Mouse (Mus musculus) ZHBTc4 (cell line): ENCODE results near the gene Grip2.

Source experiments
- DNase-seq: peaks from one replicate; pipeline ENCODE4 v3.0.0-alpha.2; 2011; ENCODE audit warnings: low read depth, low spot score

Grip2 gene

DNA sequence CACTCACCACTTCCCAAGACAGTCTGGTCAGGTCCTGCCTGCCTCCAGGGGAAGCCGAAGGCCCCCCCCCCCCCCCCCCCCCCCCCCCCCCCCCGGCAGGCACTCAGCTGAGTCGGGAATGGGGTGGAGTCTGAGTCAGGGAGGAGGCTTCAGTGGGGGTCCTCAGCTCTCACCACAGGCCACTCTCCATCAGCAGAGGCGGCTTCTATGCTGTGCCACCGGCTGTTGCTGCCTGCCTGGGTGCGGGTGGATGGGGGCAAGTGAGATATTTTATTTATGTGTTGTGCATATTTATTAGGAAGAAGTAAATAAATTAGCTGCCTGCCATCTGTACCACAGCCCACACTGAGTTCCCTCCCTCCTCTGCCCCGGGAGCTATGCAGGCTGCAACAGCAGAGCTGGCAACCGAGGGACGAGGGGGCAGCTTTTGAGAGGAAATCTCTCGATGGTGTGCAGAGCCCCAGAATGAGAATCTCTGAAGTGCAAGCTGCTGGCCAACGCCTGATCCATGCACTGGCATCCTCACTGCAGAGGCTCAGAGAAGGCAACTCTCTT lies at the start of gene Grip2:
Gene Grip2, minus strand, starts transcription at position 235 of the 555 bp plus-strand sequence.
- no peak for DNase-seq

DNA sequence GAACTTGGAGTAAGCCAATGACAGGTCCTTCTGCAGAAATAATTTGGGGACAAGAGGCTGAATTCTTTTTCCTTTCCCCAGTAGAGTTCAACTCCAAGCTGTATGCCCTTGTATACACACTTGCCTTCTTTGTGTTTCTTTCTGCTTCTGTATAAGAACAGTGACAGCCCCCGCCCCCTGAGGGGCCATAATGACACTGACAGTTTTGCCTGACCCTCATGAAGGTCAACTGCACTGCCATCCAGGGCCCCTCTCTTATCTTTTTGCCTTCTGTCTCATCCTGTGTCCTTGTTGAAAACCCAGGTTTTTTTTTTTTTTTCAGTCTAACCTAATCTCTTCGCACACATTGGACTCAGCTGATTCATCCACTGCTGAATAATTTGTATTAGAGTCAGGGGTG lies 45.7 kb upstream of the Grip2 start:
- no peak for DNase-seq

DNA sequence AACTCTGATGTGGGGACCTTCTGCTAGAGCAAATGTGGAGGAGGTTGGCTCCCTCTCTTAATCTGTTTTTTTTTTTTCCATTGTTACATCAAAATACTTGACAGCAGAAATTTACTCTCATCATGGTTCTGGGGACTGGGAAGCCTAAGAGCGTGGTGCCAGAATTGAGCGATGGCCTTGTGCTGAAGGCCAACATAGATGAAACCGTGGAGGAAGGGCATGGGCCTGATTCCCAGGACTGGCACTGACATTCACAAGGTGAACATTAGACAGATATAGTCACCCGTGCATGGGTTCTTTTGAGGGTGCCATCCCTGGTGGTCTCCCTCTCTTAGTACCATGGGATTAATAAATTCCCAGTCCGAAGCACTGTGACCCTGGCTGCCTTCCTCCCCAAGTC lies 41.0 kb upstream of the Grip2 start:
- no peak for DNase-seq

DNA sequence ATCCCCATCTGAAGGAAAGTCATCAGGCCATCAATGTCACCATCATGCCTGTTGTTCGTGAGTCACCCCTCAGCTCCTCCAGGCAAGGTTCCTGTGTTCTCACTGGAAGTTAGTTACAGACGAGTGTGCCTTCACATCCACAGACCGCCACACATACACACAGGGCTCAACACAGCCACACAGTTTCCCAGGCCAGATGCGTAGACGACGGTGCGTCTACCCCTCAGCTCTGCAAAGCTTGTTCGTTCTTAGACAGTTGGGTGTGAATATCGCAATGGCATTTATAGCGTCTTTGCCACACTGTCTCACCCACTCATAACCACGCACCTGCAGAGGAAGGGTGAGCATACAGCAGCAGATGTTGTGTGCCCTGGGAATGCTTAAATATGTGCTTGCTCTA lies 38.6 kb upstream of the Grip2 start:
- DNase-seq: no peak

DNA sequence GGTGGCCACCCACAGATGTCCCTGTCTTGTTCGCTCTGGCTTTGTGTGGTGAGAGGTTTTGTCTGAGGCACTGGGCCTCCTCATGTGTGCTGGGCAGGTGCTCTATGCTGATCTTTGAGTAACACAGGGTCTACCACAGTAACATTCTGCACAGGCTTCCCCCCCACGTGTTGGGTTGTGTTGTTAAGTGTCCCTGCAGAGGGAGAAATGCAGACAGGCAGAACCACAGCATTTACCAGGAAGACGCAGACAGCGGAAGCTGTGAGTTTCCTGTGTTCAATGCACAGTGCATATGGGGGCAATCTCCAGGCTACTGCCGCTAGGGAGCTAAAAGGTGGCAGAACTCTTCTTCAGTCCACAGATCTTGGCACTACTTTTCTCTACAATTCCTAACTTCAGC lies 37.5 kb upstream of the Grip2 start:
- no peak for DNase-seq

DNA sequence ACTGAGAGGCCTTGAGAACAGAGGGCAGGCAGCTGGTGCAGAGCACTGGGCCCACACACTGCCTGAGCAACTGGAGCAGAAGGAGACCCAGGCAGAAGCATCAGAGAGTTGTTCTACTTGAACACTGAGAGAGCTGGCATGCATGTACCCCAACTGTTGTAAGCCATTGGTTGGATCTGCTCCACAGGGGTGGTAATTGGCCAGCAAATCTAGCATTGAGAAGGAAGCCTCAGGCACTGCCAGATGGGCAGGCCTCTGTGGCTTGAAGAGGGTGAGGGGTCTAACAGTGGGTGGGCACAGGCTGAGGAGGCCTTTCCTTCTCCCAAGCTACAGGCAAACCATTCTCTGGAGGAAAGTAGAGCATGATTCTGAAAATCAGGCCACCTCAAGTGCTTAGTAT lies 35.8 kb upstream of the Grip2 start:
- DNase-seq: no peak

DNA sequence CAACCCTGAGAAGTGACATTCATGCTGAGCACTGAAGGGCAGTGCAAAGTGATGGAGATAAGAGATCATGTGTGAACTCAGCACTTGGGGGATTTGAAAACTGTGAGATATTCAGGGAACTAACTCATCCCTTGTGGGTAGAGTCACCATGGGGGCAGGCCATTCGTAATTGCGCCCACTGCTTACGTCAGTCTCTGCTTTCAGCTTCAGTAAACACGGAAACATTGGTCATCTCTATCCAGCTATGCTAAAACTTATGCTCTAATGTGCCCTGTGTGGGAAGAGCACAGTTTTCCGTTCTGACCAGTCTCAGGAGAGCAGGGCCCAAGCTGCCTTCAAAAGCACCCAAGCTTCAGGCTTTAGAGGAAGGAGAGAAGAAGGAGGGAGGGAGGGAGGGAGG lies 31.3 kb upstream of the Grip2 start:
- DNase-seq: no peak

DNA sequence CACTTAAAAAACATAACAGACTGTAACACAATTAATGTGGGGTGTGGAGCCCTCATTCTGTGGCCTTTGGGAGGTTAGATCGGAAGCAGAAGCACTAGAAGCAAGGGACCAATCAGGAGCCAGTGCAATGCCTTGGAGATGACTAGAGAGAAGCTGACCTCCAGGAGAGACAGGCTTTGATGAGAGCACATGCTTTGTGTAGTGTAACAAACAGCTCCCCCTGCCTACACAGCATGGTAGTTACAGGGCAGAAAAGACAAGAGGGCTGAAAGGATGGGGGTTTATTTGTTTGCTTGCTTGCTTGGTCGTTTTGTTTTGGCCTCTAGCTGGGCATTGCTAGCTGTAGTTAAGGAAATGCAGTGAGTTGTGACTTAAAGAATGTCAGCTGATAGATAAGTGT lies 25.5 kb upstream of the Grip2 start:
- DNase-seq: peak; percentile 80

DNA sequence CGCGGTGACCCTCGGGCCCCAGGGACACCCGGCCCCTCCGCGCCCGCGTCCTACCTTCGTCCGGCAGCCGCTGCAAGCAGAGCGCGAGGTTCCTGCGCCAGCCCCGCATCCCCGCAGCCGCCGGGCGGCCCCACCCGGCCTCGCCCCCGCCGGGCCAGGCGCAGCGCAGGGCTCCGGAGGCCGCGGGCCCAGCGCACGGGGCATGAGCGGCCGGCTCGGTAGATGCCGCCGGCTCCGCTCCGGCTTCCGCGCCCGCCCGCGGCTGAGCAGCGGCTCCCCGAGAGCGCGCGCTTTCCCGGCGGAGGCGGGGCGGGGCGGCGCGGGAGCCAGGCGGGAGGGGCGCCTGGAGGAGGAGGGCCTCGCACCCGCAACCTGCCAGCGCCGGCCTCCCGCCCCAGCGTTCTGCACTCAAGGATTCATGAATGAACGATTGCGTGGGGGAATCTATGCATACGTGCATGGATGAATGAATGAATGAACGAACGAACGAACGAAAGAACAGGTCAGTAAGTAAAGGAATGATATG lies 16.6 kb upstream of the Grip2 start:
- DNase-seq: peak; percentile 34

DNA sequence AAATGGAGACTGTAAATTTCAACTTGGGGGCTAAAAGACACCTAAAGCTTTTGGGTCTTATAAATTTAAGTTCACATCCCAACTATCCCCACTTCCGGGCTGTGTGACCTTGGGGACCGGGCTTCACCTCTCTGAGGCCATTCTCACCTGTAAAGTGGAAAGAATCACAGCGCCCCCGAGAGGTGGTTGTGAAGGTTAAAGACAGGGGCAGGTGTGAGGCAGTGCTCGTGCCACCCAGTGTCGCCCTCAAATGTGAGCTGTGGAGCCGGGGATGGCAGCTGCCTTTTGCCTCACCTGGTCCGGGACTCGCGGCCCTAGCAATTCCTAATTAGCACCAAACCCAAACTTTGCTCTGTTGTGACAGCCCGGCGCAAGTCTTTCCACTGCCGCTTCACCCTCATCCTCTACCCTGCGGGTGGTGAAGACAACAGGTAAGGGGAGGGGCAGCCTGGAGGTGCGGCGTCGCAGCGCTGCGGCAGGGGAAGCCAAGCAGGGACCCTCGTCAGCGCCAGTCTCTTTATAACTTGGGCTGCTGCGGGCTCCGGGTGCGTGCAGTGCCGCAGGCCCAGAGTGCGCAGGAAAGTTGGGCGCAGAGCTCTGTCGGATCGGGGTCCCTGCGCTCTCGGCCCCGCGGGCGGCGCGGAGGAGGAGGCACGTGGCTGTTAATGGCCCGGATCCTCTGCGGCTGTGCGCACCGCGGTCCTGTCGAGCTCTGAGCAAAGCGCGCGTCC lies 16.0 kb upstream of the Grip2 start:
- peak; percentile 53 for DNase-seq

DNA sequence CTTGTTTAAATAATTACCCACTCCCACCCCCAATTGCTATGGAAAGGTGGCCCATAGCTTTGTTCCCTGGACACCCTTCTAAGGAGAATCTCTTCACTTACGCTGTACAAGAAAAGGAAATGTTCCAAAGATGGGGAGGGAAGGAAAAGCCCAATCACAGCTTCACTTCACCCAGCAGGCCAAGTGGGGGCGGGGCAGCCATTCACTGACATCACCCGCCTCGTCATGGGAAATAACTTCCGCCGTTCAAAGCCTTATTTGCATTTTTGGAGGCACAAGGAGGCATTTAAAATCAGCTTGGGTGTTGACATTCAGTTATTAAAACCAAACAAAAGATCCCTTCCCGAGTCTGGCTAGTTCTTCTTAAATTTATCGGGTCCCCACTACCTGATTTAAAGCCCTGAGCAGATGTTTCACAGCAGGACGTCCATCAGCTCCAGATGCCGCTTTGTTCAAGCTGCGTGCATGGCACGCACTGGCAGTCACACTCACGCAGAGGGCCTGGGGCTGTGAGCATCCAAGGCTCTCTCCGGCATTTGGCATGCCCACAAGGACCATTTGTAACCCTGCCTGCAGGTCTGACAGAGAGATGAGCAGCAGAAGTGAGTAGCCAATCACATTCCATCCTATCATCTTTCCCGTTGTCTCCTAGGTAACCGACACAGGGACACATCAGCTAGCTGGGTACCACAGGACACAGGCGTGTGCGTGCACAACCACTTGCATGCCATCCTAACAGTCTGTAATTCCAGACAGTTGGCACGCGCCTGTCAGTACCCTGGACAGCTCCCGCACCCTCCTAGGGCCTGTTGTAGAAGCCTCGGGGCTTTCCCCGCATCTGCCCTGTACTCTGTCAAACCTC lies 12.2 kb upstream of the Grip2 start:
- DNase-seq: peak; percentile 78

DNA sequence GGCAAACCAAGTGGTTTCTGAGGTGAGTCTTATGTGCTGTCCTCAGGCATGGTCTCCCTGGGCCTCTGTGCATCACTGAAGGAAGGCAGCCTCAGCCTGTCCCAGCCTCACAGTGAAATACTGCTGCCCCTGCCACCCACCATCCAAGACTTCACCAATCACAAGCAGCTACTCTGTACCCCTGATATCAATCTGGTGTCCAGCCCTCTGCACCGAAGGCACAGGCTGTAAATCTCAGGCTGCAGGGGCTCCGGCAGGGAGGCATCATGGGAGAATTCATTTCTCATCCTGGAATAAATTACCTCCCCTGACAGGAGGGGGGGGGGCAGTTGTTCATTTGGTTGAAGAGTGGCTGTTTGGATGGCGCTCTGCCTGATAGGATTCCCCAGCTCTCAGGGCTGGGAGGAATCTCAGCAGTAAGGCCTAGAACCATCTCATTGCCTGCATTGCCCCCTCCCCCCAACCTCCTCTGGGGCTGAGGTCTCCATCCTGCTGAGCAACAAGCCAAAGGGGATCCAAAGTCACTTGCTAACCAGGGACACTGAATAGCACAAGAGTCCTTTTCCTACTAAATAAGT lies 5.9 kb upstream of the Grip2 start:
- DNase-seq: no peak

DNA sequence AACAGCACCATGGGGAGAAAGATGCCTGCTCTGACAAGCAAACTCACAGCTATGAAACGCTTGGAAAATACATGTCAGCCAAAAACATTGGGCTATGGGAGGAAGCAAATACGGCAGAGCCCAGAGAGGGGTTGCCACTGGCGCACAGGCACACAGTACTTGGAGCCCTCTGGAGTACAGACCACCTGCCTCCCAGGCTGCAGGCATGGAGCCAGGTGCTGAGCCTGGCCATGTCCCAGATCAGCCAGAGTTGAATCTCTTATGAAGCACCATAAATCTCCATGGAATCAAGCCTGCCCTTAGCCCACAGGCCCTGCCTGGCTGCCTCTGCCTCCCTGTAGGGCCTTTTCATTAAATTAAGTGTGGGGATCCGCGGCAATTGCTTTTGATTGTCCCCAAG lies 876 bp upstream of the Grip2 start:
- no peak for DNase-seq

DNA sequence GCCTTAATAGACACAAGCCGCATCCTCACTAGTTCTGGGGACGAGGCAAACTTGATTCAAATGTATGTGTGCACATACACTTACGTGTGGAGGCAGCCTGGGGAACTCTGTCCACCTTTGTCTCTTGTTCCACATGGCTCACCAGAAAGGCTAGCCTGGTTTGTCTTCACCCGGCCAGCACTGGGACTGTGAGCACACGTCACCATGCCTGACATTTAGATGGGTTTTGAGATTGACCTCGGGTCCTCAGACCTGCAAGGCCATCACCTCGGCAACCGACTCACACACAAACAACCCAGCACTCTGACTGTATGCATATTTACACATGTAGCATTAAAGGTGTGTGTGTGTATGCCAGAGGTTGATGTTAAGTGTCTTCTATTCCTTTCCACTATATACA lies 8.8 kb downstream of the Grip2 start:
- DNase-seq: no peak

DNA sequence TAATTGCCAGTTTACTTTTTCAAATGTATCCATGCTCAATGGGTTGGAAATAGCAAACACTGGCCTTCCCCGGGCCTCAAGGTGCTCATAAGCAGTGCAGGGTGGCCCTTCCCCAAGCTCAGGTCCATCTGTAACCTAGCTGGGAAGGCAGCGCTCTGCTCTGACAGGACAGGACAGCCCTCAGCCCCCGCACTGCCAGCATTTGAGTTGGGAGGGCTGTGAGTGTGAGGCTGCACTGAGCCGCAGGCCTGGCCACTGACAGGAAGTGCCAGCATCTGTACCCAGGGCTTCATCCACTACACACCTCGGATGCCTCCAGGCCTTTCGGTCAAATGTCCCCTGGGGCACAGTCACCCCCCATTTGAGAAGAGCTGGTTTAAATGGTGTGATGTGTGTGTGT lies 11.1 kb downstream of the Grip2 start:
- DNase-seq: no peak

DNA sequence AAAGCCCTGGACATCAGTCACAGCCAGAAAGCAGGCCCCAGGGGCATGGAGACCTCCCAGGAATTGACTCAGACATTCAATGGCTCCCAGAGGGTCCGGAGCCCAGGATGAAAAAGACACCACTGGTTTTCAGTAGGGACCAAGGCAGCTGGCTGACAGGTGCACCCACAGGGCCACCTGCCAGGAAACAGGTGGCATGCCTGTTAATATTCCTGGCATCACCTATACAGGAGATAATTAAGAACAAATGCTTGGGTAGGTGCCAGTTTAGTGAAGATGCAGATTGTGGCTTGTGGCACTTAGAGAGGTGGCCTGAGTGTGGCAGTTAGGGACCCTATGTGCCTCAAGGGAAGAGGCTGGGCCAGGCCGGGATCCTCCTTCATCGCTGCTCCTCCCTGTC lies 13.4 kb downstream of the Grip2 start:
- no peak for DNase-seq

DNA sequence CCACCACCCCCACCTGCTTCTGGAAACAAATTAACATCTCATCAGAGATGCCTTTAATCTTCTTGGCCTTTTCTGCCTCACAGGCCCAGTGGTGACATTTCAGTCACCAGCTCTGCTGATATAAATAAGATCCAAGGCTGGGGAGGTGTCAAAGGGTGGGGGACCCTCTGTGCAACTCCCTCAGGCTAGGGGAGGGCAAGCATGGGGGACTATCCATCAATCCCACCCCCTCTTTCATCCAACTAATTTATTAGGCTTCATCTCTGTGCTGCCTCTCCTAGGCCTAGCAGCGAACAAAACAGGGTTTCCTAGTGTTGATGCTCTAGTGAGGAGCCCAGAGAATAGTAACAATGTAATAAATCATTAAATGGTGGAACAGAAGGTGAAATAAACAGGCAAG lies 17.0 kb downstream of the Grip2 start:
- no peak for DNase-seq

DNA sequence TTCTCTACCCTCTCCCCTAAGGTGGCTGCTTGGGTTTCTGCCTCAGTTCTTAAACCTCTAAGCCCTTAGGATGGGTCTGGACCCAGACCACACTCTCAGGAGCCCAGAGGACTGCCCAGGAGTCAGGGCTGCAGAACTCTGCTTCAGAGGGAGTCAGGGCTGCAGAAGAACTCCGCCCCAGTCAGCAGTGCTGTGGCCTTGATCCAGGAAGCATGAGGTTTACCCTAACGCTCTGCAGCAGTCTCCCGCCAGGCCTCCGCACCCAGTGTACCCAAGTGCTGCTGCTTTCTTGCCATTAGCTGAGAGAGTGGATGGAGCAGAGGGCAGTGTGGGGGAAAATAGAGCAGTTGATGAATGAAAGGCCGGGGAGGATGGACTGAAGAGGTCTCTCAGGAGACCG lies 19.0 kb downstream of the Grip2 start:
- no peak for DNase-seq

DNA sequence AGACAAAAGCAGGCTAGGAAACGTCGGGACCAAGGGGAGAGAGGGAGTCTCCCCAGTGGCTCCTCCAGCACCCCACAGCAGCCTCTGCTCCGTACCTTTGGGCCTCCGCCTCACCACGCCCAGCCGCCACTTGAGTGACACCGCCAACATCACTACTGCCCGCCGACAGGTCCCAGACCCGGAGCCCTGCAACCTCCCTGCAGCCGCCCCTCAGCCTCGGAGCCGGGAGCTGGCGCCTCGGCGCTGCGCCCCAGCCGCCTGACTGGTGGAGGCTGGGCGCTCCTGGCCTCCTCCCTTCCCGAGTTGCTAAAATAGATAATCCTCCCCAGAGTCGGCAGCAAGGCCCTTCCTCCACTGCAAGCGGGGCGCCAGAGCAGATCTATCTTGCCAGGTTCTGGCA lies 19.9 kb downstream of the Grip2 start:
- peak; percentile 42 for DNase-seq

DNA sequence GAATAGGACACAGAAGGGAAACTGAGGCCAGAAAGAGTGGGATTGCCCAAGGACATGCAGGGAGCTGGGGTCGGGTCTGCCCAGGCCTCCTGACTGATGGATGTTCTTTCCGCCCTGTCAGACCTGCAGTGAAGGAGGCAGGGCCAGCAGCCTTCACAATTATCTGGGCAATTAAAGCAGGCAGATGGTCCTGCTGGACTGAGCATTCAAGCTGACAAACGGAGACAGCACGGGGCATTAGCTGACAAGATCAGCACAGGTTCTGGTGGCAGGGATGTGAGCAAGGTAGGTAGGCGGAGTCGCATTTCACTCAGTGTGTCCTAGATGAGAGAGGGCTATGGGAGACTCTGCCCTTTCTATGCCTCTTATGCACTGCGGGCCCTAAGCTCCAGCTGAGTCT lies 22.9 kb downstream of the Grip2 start:
- no peak for DNase-seq

DNA sequence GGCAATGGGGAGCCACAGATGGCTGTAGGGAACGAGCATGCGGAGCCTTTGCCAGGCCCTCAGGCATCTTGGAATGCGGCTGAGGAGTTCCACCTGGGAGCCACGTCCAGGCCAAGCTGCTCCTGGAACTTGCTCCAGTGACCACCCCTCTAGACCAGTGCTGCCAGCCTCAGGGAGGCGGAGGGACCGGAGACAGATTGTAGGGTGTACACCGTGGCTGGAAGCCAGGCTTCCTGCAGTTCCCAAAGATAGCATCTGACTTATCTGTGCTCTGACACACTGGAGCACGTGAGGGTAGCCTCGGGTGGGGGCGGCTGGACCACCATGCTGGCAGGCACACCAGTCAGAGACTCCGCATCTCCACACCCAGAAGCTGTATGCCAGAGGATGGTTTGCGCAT lies 28.6 kb downstream of the Grip2 start:
- no peak for DNase-seq

DNA sequence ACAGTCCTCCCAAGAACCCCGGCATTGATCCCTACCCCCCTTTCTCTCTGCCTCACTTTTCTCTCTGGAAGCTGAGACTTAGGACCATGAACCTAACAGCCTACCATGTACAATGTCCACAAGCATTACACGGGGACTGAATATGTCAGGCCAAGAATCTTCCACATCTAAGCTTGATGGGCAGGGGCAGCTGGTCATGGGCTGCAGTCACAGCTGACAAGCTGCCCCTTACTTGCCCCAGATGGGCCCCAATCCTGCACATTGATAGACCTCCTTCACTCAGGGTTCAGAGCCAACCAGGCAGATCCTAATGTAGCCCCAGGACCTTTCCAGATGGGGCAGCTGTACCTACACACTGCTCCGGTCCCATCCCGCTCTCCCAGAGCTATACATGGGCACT lies 30.3 kb downstream of the Grip2 start:
- DNase-seq: no peak
